Mouse (Mus musculus) MN1 (cell line): Measurements from ENCODE around the gene Triobp.

ENCODE experiments used
- DNase-seq: peaks from one replicate; pipeline ENCODE4 v3.0.0-alpha.2; 2016; ENCODE audit warnings: low spot score

The Triobp gene

GRCm38 (mm10) chr15:78962885-78963284, 15.4 kb downstream of the Triobp start:
- DNase-seq, result peak; percentile 97

GRCm38 (mm10) chr15:78971626-78972025, 24.1 kb downstream of the Triobp start:
- no peak for DNase-seq

- peak; percentile 55 for DNase-seq
Observed at GRCm38 (mm10) chr15:78973950-78974349, 26.4 kb downstream of the Triobp start.

- no peak for DNase-seq
Observed at GRCm38 (mm10) chr15:78977676-78978159, 30.2 kb downstream of the Triobp start.

GRCm38 (mm10) chr15:78978875-78979274, 31.4 kb downstream of the Triobp start:
- peak; percentile 97 for DNase-seq

GRCm38 (mm10) chr15:78980084-78980483, 32.6 kb downstream of the Triobp start:
- DNase-seq, result no peak

GRCm38 (mm10) chr15:78982658-78983435, 35.3 kb downstream of the Triobp start:
- peak; percentile 97 for DNase-seq

- DNase-seq, result peak; percentile 93
Observed at GRCm38 (mm10) chr15:78983436-78984285, 36.1 kb downstream of the Triobp start.

GRCm38 (mm10) chr15:78984286-78984778, 36.8 kb downstream of the Triobp start:
- DNase-seq, result peak; percentile 56

- peak; percentile 56 for DNase-seq
Observed at GRCm38 (mm10) chr15:78986536-78987220, 39.2 kb downstream of the Triobp start.

- DNase-seq, result peak; percentile 96
Observed at GRCm38 (mm10) chr15:78988499-78988971, 41.0 kb downstream of the Triobp start.

- no peak for DNase-seq
Observed at GRCm38 (mm10) chr15:78989152-78990092, 41.9 kb downstream of the Triobp start.

- DNase-seq, result no peak
Observed at GRCm38 (mm10) chr15:78990093-78990463, 42.6 kb downstream of the Triobp start.

- no peak for DNase-seq
Observed at GRCm38 (mm10) chr15:78990970-78991525, 43.5 kb downstream of the Triobp start.

- no peak for DNase-seq
Observed at GRCm38 (mm10) chr15:78992235-78992634, 44.7 kb downstream of the Triobp start.

GRCm38 (mm10) chr15:78992925-78993324, 45.4 kb downstream of the Triobp start:
- no peak for DNase-seq

GRCm38 (mm10) chr15:78995916-78996315, 48.4 kb downstream of the Triobp start:
- DNase-seq, result no peak

- no peak for DNase-seq
Observed at GRCm38 (mm10) chr15:78996663-78997062, 49.1 kb downstream of the Triobp start.

- no peak for DNase-seq
Observed at GRCm38 (mm10) chr15:78998348-78998747, 50.8 kb downstream of the Triobp start.

- DNase-seq, result no peak
Observed at GRCm38 (mm10) chr15:78999586-78999985, 52.1 kb downstream of the Triobp start.
